Mouse (Mus musculus) MEL (cell line): ENCODE results near the gene Usf1.

Experiments used
- MEF2A ChIP-seq: IDR thresholded peaks from 2 replicates; pipeline ENCODE4 v1.6.1; 2014; ENCODE audit warnings: low read depth, mild to moderate bottlenecking, inconsistent platforms, low read length, improper control_type of control experiment; ENCODE audit not compliant: poor library complexity, insufficient replicate concordance, severe bottlenecking; ENCODE audit errors: extremely low read depth
- TBP ChIP-seq: IDR thresholded peaks from 2 replicates; pipeline ENCODE4 v1.8.0; 2011; ENCODE audit warnings: low read depth, low read length, improper control_type of control experiment

DNA sequence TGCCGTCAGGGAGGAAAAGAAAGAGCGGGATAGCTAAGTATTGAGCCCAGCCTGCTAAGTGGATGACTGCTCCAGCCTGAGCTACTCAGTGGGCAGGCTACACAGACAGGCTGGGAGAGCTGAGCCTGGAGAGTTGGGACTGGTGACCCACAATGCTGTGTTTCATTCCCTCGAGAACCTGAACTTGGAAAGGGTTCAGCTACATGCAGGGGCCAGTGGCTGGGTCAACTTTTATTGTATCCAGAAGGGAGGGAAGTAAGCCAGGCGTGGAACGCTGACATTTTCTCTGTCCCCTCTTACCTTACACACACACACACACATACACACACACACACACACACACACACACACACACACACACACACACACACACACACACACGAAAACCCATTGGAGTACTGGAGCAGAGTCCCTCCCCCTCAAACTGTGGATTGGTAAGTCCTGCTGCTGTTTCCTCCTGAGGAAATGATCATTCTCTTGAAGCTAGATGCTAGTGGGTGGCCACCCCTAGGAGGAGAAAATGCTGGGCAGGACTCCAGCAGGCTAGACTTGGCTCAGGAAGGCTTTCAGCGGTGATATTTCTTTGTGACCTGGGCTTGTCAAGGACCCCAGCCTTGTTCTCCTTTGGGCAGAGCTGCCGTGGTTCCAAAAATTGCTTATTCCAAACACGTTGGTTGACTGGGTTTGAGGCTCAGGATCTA is 29.1 kb downstream of the Usf1 start:
- no peak for TF ChIP-seq MEF2A
- no peak for TF ChIP-seq TBP
